Mouse (Mus musculus): ENCODE results near the gene Cnot2.

GRCm38 (mm10) chr10:116446040-116446439, 135.3 kb downstream of the Cnot2 start:
- TF ChIP-seq CTCF (IDR thresholded peaks at IDR 0.05; ENCODE audit: control insufficient read depth, insufficient read depth, insufficient read length) (no peak), MYOG (IDR thresholded peaks at IDR 0.05; ENCODE audit: control insufficient read depth, extremely low read depth, insufficient read length) (no peak), USF1 (IDR thresholded peaks at IDR 0.05; ENCODE audit: low read depth) (no peak), MAX (IDR thresholded peaks at IDR 0.05) (no peak)

Data from C2C12 (cell line).